Mouse (Mus musculus) midbrain, postnatal 0 days (tissue): Measurements from ENCODE around the gene Hist1h2bf. TPM values are rescaled to one million over a fixed set of nuclear protein-coding genes. Genes with fewer than 3 reads are reported as not detected.
"Not testable (repeated sequence)": the region's sequence is repeated elsewhere in the genome, so short reads cannot be mapped to it uniquely, and the experiment has no call there.

Source experiments
- ATAC-seq: fragments of 200-750 bp; cut with Nextera tagmentation; 2 replicates; pipeline ENCODE4 v1.8.0; 2017; ENCODE audit warnings: moderate number of reproducible peaks, mild to moderate bottlenecking, moderate TSS enrichment, moderate library complexity; ENCODE audit not compliant: low FRiP score
- DNase-seq: peaks from one replicate; pipeline ENCODE4 v3.0.0-alpha.2; 2015; ENCODE audit warnings: low spot score
- H3K27ac ChIP-seq: fragments of 300-500 bp; sonication (generic); 2 replicates; pipeline ENCODE4 v1.5.1; 2014; ENCODE audit warnings: low read depth, mild to moderate bottlenecking, low read length, mixed read lengths
- H3K27me3 ChIP-seq: fragments of 300-500 bp; sonication (generic); 2 replicates; pipeline ENCODE4 v1.6.1; 2014; ENCODE audit warnings: low read length, control low read depth, mixed read lengths; ENCODE audit not compliant: insufficient read depth
- H3K36me3 ChIP-seq: fragments of 300-500 bp; sonication (generic); 2 replicates; pipeline ENCODE4 v1.6.1; 2014; ENCODE audit warnings: low read length, control low read depth, mixed read lengths; ENCODE audit not compliant: insufficient read depth
- H3K4me1 ChIP-seq: fragments of 300-500 bp; sonication (generic); 2 replicates; pipeline ENCODE4 v1.6.1; 2014; ENCODE audit warnings: mild to moderate bottlenecking, control low read depth, antibody characterized with exemption, low read length, mixed read lengths; ENCODE audit not compliant: insufficient read depth
- H3K4me2 ChIP-seq: fragments of 300-500 bp; sonication (generic); 2 replicates; pipeline ENCODE4 v1.6.1; 2014; ENCODE audit warnings: low read depth, mild to moderate bottlenecking, low read length, mixed read lengths; ENCODE audit not compliant: poor library complexity, severe bottlenecking
- H3K4me3 ChIP-seq: fragments of 300-500 bp; sonication (generic); 2 replicates; pipeline ENCODE4 v1.5.1; 2014; ENCODE audit warnings: low read depth, mild to moderate bottlenecking, low read length, moderate library complexity
- H3K9ac ChIP-seq: fragments of 300-500 bp; sonication (generic); replicated peaks from 2 replicates; pipeline ENCODE4 v1.6.1; 2014; ENCODE audit warnings: mild to moderate bottlenecking, low read length, moderate library complexity, mixed read lengths; ENCODE audit not compliant: poor library complexity, severe bottlenecking
- H3K9me3 ChIP-seq: fragments of 300-500 bp; sonication (generic); 2 replicates; pipeline ENCODE4 v1.6.1; 2016; ENCODE audit warnings: low read length, control low read depth
- CTCF ChIP-seq: IDR thresholded peaks from 2 replicates; pipeline ENCODE4 v1.5.1; 2016; ENCODE audit warnings: antibody characterized with exemption, mild to moderate bottlenecking
- WGBS: fragments of 180-500 bp; shearing (Covaris S2); extraction: QIAGEN DNeasy Blood & Tissue Kit; methylation state at CpG from one replicate; pipeline ENCODE4 v1.1.7; 2014; 5-methylcytosine and 5-hydroxymethylcytosine counted together
- polyA plus RNA-seq: library from polyadenylated mRNA; unstranded; fragments of >200 nt; fragmentation: Nextera tagmentation; extraction: Ambion mirVana; gene quantifications from 2 replicates; pipeline ENCODE4 v1.2.1, GENCODE M21; 2015
- total RNA-seq: library from RNA; depleted of rRNA; stranded (reverse); fragments of >200 nt; gene quantifications from 2 replicates; pipeline ENCODE4 v1.2.3, GENCODE M21; 2014

Gene Hist1h2bf
- total and polyA plus RNA-seq, 2 experiments from 2014 or later = 0.43 to 327 TPM

GRCm38 (mm10) chr13:23592614-23593013 lies 18.6 kb upstream of the Hist1h2bf start:
- ATAC-seq (no peak), DNase-seq (no peak)
- Histone ChIP-seq H3K4me2 (no peak overlapping the region), H3K4me1 (no peaks in the 10 kb centered on the region), H3K36me3 (no peaks in the 10 kb centered on the region), H3K27me3 (no peaks in the 10 kb centered on the region), H3K9ac (no peak overlapping the region), H3K9me3 (no peaks in the 10 kb centered on the region), H3K4me3 (no peak overlapping the region), H3K27ac (no peak overlapping the region)
- 88% methylated on average over 7 of the region's 7 CpGs for WGBS
- TF ChIP-seq CTCF = no peak

- H3K4me1 ChIP-seq, H3K36me3 ChIP-seq, H3K4me2 ChIP-seq, ATAC-seq, H3K9me3 ChIP-seq, H3K27ac ChIP-seq, H3K27me3 ChIP-seq, DNase-seq, H3K9ac ChIP-seq, H3K4me3 ChIP-seq: not testable (repeated sequence)
- WGBS = 94% methylated on average over 7 of the region's 7 CpGs
Observed at GRCm38 (mm10) chr13:23591886-23592285, 17.9 kb upstream of the Hist1h2bf start.

- TF ChIP-seq CTCF = no peak
- no peak for ATAC-seq
- WGBS = 93% methylated on average over 7 of the region's 7 CpGs
Observed at GRCm38 (mm10) chr13:23591206-23591605, 17.2 kb upstream of the Hist1h2bf start.

GRCm38 (mm10) chr13:23586940-23587225 lies 12.9 kb upstream of the Hist1h2bf start:
- H3K9ac ChIP-seq = no peak overlapping the region; the same call in 1 of the 2 replicates
- no peak for DNase-seq
- peak overlapping the region; percentile 47 for H3K4me3 ChIP-seq
- no peaks in the 10 kb centered on the region for H3K36me3 ChIP-seq
- H3K27me3 ChIP-seq = no peaks in the 10 kb centered on the region
- 3% methylated on average over 1 of the region's 1 CpGs for WGBS
- no peak for ATAC-seq
- H3K4me2 ChIP-seq = peak overlapping the region; percentile 85
- no peaks in the 10 kb centered on the region for H3K9me3 ChIP-seq
- H3K4me1 ChIP-seq = peaks cover 1% of the 10 kb centered on the region; the same call in 1 of the 2 replicates
- H3K27ac ChIP-seq = no peak overlapping the region
- no peak for TF ChIP-seq CTCF

More at GRCm38 (mm10) chr13:23591206-23591605, 17.2 kb upstream of the Hist1h2bf start:
- Histone ChIP-seq H3K9me3 (no peaks in the 10 kb centered on the region), H3K4me3 (no peak overlapping the region), H3K36me3 (no peaks in the 10 kb centered on the region), H3K27ac (no peak overlapping the region), H3K27me3 (no peaks in the 10 kb centered on the region), H3K4me2 (no peak overlapping the region), H3K4me1 (no peaks in the 10 kb centered on the region), H3K9ac (no peak overlapping the region)
- DNase-seq = no peak

- H3K9me3 ChIP-seq = no peaks in the 10 kb centered on the region
- H3K27me3 ChIP-seq = no peaks in the 10 kb centered on the region
- ATAC-seq (no peak), DNase-seq (no peak)
- TF ChIP-seq CTCF = no peak
- H3K27ac ChIP-seq = peak overlapping the region; percentile 63
- peak overlapping the region; percentile 19; the same call in 1 of the 2 replicates for H3K9ac ChIP-seq
- peaks cover 3% of the 10 kb centered on the region; the same call in 1 of the 2 replicates for H3K4me1 ChIP-seq
- H3K4me3 ChIP-seq = peak overlapping the region; percentile 47
- no peaks in the 10 kb centered on the region for H3K36me3 ChIP-seq
- WGBS = 1% methylated on average over 22 of the region's 22 CpGs
- peak overlapping the region; percentile 85 for H3K4me2 ChIP-seq
Observed at GRCm38 (mm10) chr13:23586099-23586939, 12.3 kb upstream of the Hist1h2bf start.

GRCm38 (mm10) chr13:23585442-23586098 lies 11.6 kb upstream of the Hist1h2bf start:
- Histone ChIP-seq H3K4me2 (peak overlapping the region; percentile 85), H3K9ac (peak overlapping the region; percentile 64), H3K4me3 (peak overlapping the region; percentile 47), H3K27ac (peak overlapping the region; percentile 79)
- H3K36me3 ChIP-seq, H3K9me3 ChIP-seq, H3K4me1 ChIP-seq, H3K27me3 ChIP-seq: not testable (repeated sequence)
- DNase-seq (peak; percentile 94), ATAC-seq (peak; percentile 89)
- under 1% methylated on average over 17 of the region's 36 CpGs for WGBS
